Mouse (Mus musculus) heart, embryonic 10.5 days (tissue): Measurements from ENCODE around the gene Gm15217. TPM values are rescaled to one million over a fixed set of nuclear protein-coding genes. Genes with fewer than 3 reads are reported as not detected.

Experiments used
- DNase-seq: peaks from one replicate; pipeline ENCODE4 v3.0.0-alpha.2; 2017; ENCODE audit warnings: low spot score
- H3K27ac ChIP-seq: fragments of 300-500 bp; sonication (generic); 2 replicates; pipeline ENCODE4 v1.5.1; 2016; ENCODE audit warnings: mild to moderate bottlenecking
- H3K27me3 ChIP-seq: fragments of 300-500 bp; sonication (generic); 2 replicates; pipeline ENCODE4 v1.6.1; 2016; ENCODE audit warnings: mild to moderate bottlenecking; ENCODE audit not compliant: poor library complexity, insufficient read depth, severe bottlenecking
- H3K36me3 ChIP-seq: fragments of 300-500 bp; sonication (generic); 2 replicates; pipeline ENCODE4 v1.6.1; 2016; ENCODE audit warnings: mild to moderate bottlenecking, moderate library complexity
- H3K4me1 ChIP-seq: fragments of 300-500 bp; sonication (generic); 2 replicates; pipeline ENCODE4 v1.6.1; 2016; ENCODE audit warnings: mild to moderate bottlenecking
- H3K4me3 ChIP-seq: fragments of 300-500 bp; sonication (generic); 2 replicates; pipeline ENCODE4 v1.5.1; 2016; ENCODE audit warnings: mild to moderate bottlenecking, moderate library complexity
- H3K9me3 ChIP-seq: fragments of 300-500 bp; sonication (generic); 2 replicates; pipeline ENCODE4 v1.6.1; 2016; ENCODE audit warnings: mild to moderate bottlenecking, moderate library complexity
- WGBS: fragments of 180-500 bp; shearing (Covaris S2); methylation state at CpG from one replicate; pipeline ENCODE4 v1.1.7; 2016; 5-methylcytosine and 5-hydroxymethylcytosine counted together
- polyA plus RNA-seq: library from polyadenylated mRNA; unstranded; fragments of >200 nt; fragmentation: Nextera tagmentation; extraction: Ambion mirVana; gene quantifications from 2 replicates; pipeline ENCODE4 v1.2.1, GENCODE M21; 2016

Gm15217 gene
- polyA plus RNA-seq, 1 experiment from 2014 or later: 0.87 TPM

DNA sequence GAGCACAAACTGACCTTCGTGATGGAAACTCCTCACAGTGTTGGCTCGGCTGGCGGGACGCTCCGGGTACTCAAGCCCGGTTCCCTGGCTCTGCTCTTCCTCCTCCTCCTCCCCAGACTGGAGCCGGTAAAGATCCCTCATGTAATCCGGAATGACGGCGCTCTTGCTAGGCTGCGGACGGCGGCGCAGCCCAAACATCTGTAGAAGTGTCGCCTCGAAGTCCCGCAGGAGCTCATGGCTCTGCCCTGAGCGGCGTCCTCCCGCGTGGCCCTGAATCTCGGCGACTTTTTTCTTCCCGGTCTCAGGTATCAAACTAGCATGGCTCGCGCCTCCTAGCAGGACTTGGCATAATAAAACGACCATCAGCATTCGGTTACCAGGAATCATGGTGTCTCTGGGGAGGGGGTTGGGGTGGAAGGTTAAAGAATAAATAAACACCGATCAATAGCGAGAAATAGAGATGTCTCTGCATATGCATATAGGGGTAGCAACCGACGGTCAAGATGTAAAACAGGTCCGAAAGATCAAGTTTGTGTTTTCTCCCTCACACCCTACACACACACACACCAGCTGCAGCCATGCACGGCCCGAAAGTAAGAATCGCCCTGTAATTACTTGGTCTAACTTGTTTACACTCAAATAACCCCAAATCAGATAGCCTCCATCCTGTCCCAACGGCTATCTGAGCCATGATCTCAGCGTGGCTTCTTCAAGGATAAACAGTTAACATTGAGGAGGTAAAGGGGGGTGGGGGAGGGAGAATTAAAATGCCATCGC lies 6.7 kb downstream of the Gm15217 start:
- H3K4me1 ChIP-seq: peaks cover 34% of the 10 kb centered on the region
- no peak for DNase-seq
- H3K27me3 ChIP-seq: peaks cover 51% of the 10 kb centered on the region
- H3K9me3 ChIP-seq: no peaks in the 10 kb centered on the region
- peaks cover 16% of the 10 kb centered on the region for H3K36me3 ChIP-seq
- peak overlapping the region; percentile 88 for H3K27ac ChIP-seq
- peak overlapping the region; percentile 72 for H3K4me3 ChIP-seq
- under 1% methylated on average over 39 of the region's 39 CpGs for WGBS

DNA sequence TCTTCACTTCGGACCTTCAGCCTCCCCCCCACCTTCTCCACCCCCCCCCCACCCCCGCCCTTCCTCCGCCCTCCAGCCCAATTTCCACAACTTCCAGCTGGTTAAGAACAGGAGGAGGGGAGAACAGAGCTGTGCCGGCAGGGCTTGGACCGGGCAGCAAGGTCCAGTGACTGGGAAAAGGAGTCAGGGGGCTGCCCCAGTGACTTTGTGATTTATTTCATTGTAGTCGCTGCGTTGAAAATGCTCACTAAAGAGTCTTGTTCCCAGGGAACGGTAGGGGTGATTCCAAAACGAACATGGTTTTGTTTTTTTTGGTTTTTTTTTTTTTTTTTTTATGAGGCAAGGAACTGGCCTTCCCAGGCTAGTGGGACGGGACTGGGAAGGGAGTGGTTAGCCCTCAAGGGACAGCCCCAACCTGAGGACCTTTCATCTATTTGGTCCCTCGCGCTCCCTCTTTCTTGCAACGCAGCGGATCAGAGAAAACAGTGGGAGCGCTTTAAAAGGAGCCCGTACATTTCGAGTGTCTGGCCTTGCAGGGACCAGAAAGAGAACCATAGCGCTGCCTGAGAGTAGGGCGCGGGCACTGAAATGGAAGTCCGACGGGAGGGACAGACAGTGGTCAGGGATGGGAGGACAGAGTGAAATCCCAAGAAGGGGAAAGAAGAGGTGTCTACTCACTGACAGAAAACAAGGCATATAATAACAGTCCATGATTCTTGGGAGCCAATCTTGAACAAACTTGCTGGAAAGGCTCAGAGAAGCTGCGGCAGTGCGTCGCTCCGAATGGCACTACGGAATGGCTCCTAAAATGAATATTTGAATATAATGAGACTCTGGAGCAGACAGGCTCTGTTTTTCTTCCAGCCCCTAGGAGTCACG lies 7.5 kb downstream of the Gm15217 start:
- peaks cover 16% of the 10 kb centered on the region for H3K36me3 ChIP-seq
- H3K9me3 ChIP-seq: no peaks in the 10 kb centered on the region
- peak overlapping the region; percentile 72 for H3K4me3 ChIP-seq
- H3K4me1 ChIP-seq: peaks cover 30% of the 10 kb centered on the region
- peak overlapping the region; percentile 88 for H3K27ac ChIP-seq
- DNase-seq: no peak
- under 1% methylated on average over 28 of the region's 28 CpGs for WGBS
- H3K27me3 ChIP-seq: peaks cover 52% of the 10 kb centered on the region

- 1% methylated on average over 27 of the region's 27 CpGs for WGBS
- H3K36me3 ChIP-seq: peaks cover 16% of the 10 kb centered on the region
- peak overlapping the region; percentile 72 for H3K4me3 ChIP-seq
- DNase-seq: peak; percentile 92
- peaks cover 50% of the 10 kb centered on the region for H3K27me3 ChIP-seq
- H3K9me3 ChIP-seq: no peaks in the 10 kb centered on the region
- peak overlapping the region; percentile 88 for H3K27ac ChIP-seq
- peaks cover 30% of the 10 kb centered on the region for H3K4me1 ChIP-seq
These were observed 8.1 kb downstream of the Gm15217 start for GRCm38 (mm10) chr14:46387357-46387671.

GRCm38 (mm10) chr14:46387821-46388481 lies 8.7 kb downstream of the Gm15217 start:
- no peaks in the 10 kb centered on the region for H3K9me3 ChIP-seq
- H3K27me3 ChIP-seq: peaks cover 49% of the 10 kb centered on the region
- under 1% methylated on average over 39 of the region's 41 CpGs for WGBS
- H3K27ac ChIP-seq: peak overlapping the region; percentile 88
- H3K4me1 ChIP-seq: peaks cover 30% of the 10 kb centered on the region
- H3K4me3 ChIP-seq: peak overlapping the region; percentile 72
- no peak for DNase-seq
- peaks cover 11% of the 10 kb centered on the region for H3K36me3 ChIP-seq

- no peak for DNase-seq
- H3K27me3 ChIP-seq: peaks cover 45% of the 10 kb centered on the region
- peak overlapping the region; percentile 72 for H3K4me3 ChIP-seq
- no peaks in the 10 kb centered on the region for H3K9me3 ChIP-seq
- WGBS: under 1% methylated on average over 27 of the region's 27 CpGs
- peaks cover 30% of the 10 kb centered on the region for H3K4me1 ChIP-seq
- peaks cover 8% of the 10 kb centered on the region for H3K36me3 ChIP-seq
- peak overlapping the region; percentile 88 for H3K27ac ChIP-seq
These were observed 9.4 kb downstream of the Gm15217 start for GRCm38 (mm10) chr14:46388636-46389035.

DNA sequence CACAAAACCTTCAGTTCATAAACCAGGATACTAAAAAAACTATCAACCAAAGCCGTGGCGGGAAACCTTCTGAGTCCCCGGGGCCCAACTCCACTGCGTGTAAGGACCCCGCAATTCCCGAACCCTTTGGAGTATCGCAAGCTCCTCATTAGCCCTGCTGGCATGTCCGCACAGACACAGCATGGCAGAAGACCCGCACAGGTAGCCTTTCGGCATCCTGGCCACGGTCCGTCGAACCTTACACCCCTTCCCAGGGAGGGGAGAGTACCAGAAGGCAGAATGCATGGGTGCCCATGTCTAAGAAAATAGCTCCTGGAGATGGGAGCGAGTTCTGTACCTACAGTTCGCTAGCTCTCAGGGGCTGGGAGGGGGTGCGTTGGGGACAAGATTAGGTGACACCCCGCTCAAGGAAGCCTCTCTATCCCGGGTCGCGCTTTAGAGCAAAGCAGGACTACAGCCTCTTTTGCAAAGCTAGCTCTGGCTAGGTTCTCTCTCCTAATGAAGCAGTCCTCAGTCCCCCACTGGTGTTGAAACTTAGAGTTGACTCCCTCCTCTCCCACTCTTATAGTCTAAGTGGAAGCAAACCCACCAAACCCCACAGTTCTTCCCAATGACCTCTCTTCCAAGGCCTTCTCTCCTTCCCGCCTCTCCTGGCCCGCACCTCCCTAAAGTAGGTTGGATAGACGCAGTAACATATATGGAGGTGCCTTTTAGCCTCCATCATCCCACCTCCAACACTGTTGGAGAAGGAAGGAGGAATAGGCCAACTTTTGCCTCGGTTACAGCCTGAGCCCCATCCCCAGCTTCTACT lies 10.4 kb downstream of the Gm15217 start:
- H3K27me3 ChIP-seq: peaks cover 38% of the 10 kb centered on the region
- 5% methylated on average over 24 of the region's 24 CpGs for WGBS
- H3K36me3 ChIP-seq: no peaks in the 10 kb centered on the region
- no peak for DNase-seq
- peak overlapping the region; percentile 72 for H3K4me3 ChIP-seq
- H3K4me1 ChIP-seq: peaks cover 30% of the 10 kb centered on the region
- H3K27ac ChIP-seq: peak overlapping the region; percentile 88
- H3K9me3 ChIP-seq: no peaks in the 10 kb centered on the region

- Histone ChIP-seq H3K27me3 (peaks cover 38% of the 10 kb centered on the region), H3K4me1 (peaks cover 27% of the 10 kb centered on the region), H3K9me3 (no peaks in the 10 kb centered on the region), H3K4me3 (peak within 1 kb of the TSS; percentile 72), H3K36me3 (no peaks in the 10 kb centered on the region), H3K27ac (peak within 1 kb of the TSS; percentile 88)
- under 1% methylated on average over 26 of the region's 26 CpGs for WGBS
- no peak for DNase-seq
These were observed 11.1 kb downstream of the Gm15217 start, which contains the start of gene Bmp4 for GRCm38 (mm10) chr14:46390249-46390775. Gene Bmp4 (minus strand): TSS chr14:46390669.

DNA sequence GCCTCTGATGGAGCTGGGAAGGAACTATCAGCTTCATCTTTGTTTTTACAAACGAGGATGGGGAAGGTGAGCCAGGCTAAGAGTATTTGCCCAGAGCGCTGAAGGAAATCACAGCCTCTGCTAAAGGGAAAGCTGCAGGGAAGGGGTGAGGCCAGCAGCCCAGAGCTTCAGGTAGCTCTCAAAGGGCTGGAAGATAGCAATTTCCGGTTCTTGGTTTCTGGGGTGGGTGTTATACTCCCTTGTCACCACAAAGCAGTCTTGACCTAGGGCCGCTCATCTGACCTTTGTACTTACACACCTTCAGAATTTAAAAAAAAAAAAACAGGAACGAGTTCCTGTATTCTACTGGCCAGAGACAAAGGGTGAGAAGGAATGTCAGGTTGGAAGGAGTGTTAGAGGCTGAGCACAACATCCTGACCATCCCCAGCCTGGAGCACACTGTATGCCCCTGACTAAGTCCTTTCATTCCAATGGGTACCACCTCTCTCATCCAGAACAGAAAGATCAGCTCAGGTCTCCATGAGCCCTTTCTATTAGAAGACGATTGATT lies 12.5 kb downstream of the Gm15217 start:
- peaks cover 44% of the 10 kb centered on the region for H3K27me3 ChIP-seq
- no peak overlapping the region for H3K27ac ChIP-seq
- H3K36me3 ChIP-seq: no peaks in the 10 kb centered on the region
- WGBS: 34% methylated on average over 6 of the region's 6 CpGs
- no peak overlapping the region for H3K4me3 ChIP-seq
- no peaks in the 10 kb centered on the region for H3K9me3 ChIP-seq
- H3K4me1 ChIP-seq: peaks cover 19% of the 10 kb centered on the region
- DNase-seq: no peak

GRCm38 (mm10) chr14:46398091-46398695 lies 19.0 kb downstream of the Gm15217 start:
- no peak for DNase-seq
- no peaks in the 10 kb centered on the region for H3K36me3 ChIP-seq
- peak overlapping the region; percentile 69 for H3K27ac ChIP-seq
- 2% methylated on average over 27 of the region's 27 CpGs for WGBS
- H3K27me3 ChIP-seq: peaks cover 29% of the 10 kb centered on the region
- H3K4me3 ChIP-seq: peak overlapping the region; percentile 59
- H3K4me1 ChIP-seq: peaks cover 10% of the 10 kb centered on the region
- no peaks in the 10 kb centered on the region for H3K9me3 ChIP-seq

GRCm38 (mm10) chr14:46399925-46400324 lies 20.7 kb downstream of the Gm15217 start:
- WGBS: 58% methylated on average over 2 of the region's 2 CpGs
- peaks cover 10% of the 10 kb centered on the region for H3K4me1 ChIP-seq
- H3K4me3 ChIP-seq: no peak overlapping the region
- peaks cover 29% of the 10 kb centered on the region for H3K27me3 ChIP-seq
- no peaks in the 10 kb centered on the region for H3K9me3 ChIP-seq
- no peaks in the 10 kb centered on the region for H3K36me3 ChIP-seq
- no peak for DNase-seq
- H3K27ac ChIP-seq: no peak overlapping the region

DNA sequence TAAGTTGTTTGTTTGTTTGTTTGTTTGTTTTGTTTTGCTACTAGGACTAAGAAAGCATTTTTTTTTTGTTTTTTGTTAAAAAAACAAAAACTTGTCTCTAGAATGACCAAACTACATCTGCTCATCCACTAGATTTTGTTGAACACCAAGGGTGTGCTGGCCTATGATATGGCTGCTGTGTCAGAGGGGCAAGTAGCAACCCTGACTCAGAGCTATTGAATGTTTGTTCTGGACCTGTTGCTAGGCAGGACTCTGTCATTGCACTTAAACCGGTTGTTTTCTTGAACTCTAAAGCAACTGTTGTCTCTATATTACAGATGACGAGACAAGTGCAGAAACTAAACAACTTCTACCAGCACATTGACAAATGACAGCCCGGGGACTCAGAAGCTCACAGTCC lies 29.1 kb downstream of the Gm15217 start:
- no peak overlapping the region for H3K4me3 ChIP-seq
- peaks cover 14% of the 10 kb centered on the region; the same call in 1 of the 2 replicates for H3K4me1 ChIP-seq
- H3K36me3 ChIP-seq: no peaks in the 10 kb centered on the region
- H3K27ac ChIP-seq: no peak overlapping the region
- no peaks in the 10 kb centered on the region for H3K9me3 ChIP-seq
- 81% methylated on average over 3 of the region's 3 CpGs for WGBS
- DNase-seq: no peak
- no peaks in the 10 kb centered on the region for H3K27me3 ChIP-seq
